Mouse (Mus musculus): Measurements from ENCODE around the gene Gucd1. TPM values are rescaled to one million over a fixed set of nuclear protein-coding genes. Genes with fewer than 3 reads are reported as not detected.

The Gucd1 gene
- total RNA-seq, 1 experiment = 11.5 TPM

GRCm38 (mm10) chr10:75512796-75513195 is 5.0 kb downstream of the Gucd1 start:
- Histone ChIP-seq H3K9ac (ENCODE audit: insufficient read depth, low read depth, low read length, poor library complexity, severe bottlenecking) (no peak overlapping the region), H3K4me1 (ENCODE audit: control insufficient read depth in 2 of 2, insufficient read depth in 2 of 2, low read length in 2 of 2, poor library complexity in 1 of 2) (peaks cover 0 to 3% of the 10 kb centered on the region in 2 experiments; a peak in 1 of 4 replicates), H3K4me3 (ENCODE audit: insufficient read depth in 1 of 2, low read depth in 1 of 2, low read length in 2 of 2, poor library complexity in 1 of 2, severe bottlenecking in 1 of 2) (no peak overlapping the region), H3K27ac (ENCODE audit: insufficient read depth, low read depth, low read length, poor library complexity, severe bottlenecking) (no peak overlapping the region), H3K36me3 (ENCODE audit: control insufficient read depth, insufficient read depth, low read length, poor library complexity, severe bottlenecking) (peaks cover 22% of the 10 kb centered on the region; the same call in 1 of the 2 replicates), H3K9me3 (ENCODE audit: control insufficient read depth, insufficient read depth, low read depth, low read length) (no peaks in the 10 kb centered on the region)
- DNase-seq (ENCODE audit: low read depth, low spot score) = no peak
- in situ Hi-C loops (cut with MboI; ENCODE audit: low sequenced_read_pairs in 2 of 2, unreplicated experiment in 2 of 2) = no loop called here
- TF ChIP-seq ZC3H11A (IDR thresholded peaks at IDR 0.05; ENCODE audit: borderline replicate concordance, low read depth, low read length) (no peak), MAFK (IDR thresholded peaks at IDR 0.05; ENCODE audit: insufficient read depth, low read depth, low read length) (no peak), ZNF384 (IDR thresholded peaks at IDR 0.05; ENCODE audit: low read depth, low read length) (no peak), CHD2 (IDR thresholded peaks at IDR 0.05; ENCODE audit: low read depth, low read length) (no peak), HCFC1 (IDR thresholded peaks at IDR 0.05; ENCODE audit: borderline replicate concordance, insufficient read depth, low read length) (no peak)

- no peak for DNase-seq (ENCODE audit: low read depth, low spot score)
- H3K27ac ChIP-seq (ENCODE audit: insufficient read depth, low read depth, low read length, poor library complexity, severe bottlenecking) = no peak overlapping the region
- in situ Hi-C loops (cut with MboI; ENCODE audit: low sequenced_read_pairs in 2 of 2, unreplicated experiment in 2 of 2) = no loop called here
- peaks cover 22% of the 10 kb centered on the region; the same call in 1 of the 2 replicates for H3K36me3 ChIP-seq (ENCODE audit: control insufficient read depth, insufficient read depth, low read length, poor library complexity, severe bottlenecking)
- H3K4me3 ChIP-seq (ENCODE audit: insufficient read depth in 1 of 2, low read depth in 1 of 2, low read length in 2 of 2, poor library complexity in 1 of 2, severe bottlenecking in 1 of 2) = no peak overlapping the region
- TF ChIP-seq ZNF384 (IDR thresholded peaks at IDR 0.05; ENCODE audit: low read depth, low read length) (no peak), ZC3H11A (IDR thresholded peaks at IDR 0.05; ENCODE audit: borderline replicate concordance, low read depth, low read length) (no peak), HCFC1 (IDR thresholded peaks at IDR 0.05; ENCODE audit: borderline replicate concordance, insufficient read depth, low read length) (no peak), MAFK (IDR thresholded peaks at IDR 0.05; ENCODE audit: insufficient read depth, low read depth, low read length) (no peak), CHD2 (IDR thresholded peaks at IDR 0.05; ENCODE audit: low read depth, low read length) (no peak)
- H3K9ac ChIP-seq (ENCODE audit: insufficient read depth, low read depth, low read length, poor library complexity, severe bottlenecking) = no peak overlapping the region
- peaks cover 0 to 3% of the 10 kb centered on the region in 2 experiments; a peak in 1 of 4 replicates for H3K4me1 ChIP-seq (ENCODE audit: control insufficient read depth in 2 of 2, insufficient read depth in 2 of 2, low read length in 2 of 2, poor library complexity in 1 of 2)
- no peaks in the 10 kb centered on the region for H3K9me3 ChIP-seq (ENCODE audit: control insufficient read depth, insufficient read depth, low read depth, low read length)
Observed at GRCm38 (mm10) chr10:75511897-75512296, 5.9 kb downstream of the Gucd1 start.

DNA sequence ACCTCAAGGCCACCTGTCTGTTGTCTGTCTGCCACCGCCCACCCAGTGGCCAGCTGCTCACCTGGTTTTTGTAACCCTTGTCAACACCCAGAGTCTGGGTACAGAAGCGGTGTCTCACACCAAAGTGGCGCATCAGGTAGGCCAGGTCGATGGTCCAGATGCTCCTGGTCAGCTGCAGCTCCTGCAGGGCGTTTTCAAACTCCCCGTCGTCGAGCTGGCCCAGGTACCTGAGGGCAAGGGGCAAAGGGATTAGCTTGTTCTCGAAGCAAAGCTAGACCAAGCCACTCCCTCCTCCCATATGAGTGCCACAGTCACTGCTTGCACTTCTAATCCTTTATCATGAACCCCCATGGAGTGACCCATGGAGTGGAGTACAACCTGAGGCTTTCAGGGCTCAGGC is 6.7 kb downstream of the Gucd1 start:
- TF ChIP-seq CHD2 (IDR thresholded peaks at IDR 0.05; ENCODE audit: low read depth, low read length) = no peak
- TF ChIP-seq ZC3H11A (IDR thresholded peaks at IDR 0.05; ENCODE audit: borderline replicate concordance, low read depth, low read length) = no peak
- TF ChIP-seq HCFC1 (IDR thresholded peaks at IDR 0.05; ENCODE audit: borderline replicate concordance, insufficient read depth, low read length) = no peak
- no peak for TF ChIP-seq ZNF384 (IDR thresholded peaks at IDR 0.05; ENCODE audit: low read depth, low read length)
- no peak for TF ChIP-seq MAFK (IDR thresholded peaks at IDR 0.05; ENCODE audit: insufficient read depth, low read depth, low read length)
- H3K9me3 ChIP-seq (ENCODE audit: control insufficient read depth, insufficient read depth, low read depth, low read length) = no peaks in the 10 kb centered on the region
- DNase-seq (ENCODE audit: low read depth, low spot score) = no peak
- H3K4me1 ChIP-seq (ENCODE audit: control insufficient read depth in 2 of 2, insufficient read depth in 2 of 2, low read length in 2 of 2, poor library complexity in 1 of 2) = no peaks in the 10 kb centered on the region; a peak in 1 of 4 replicates
- H3K27ac ChIP-seq (ENCODE audit: insufficient read depth, low read depth, low read length, poor library complexity, severe bottlenecking) = no peak overlapping the region
- peak overlapping the region in 1 of 2 experiments; percentile 33; a peak in 1 of 4 replicates for H3K4me3 ChIP-seq (ENCODE audit: insufficient read depth in 1 of 2, low read depth in 1 of 2, low read length in 2 of 2, poor library complexity in 1 of 2, severe bottlenecking in 1 of 2)
- in situ Hi-C loops (cut with MboI; ENCODE audit: low sequenced_read_pairs in 2 of 2, unreplicated experiment in 2 of 2) = no loop called here
- peaks cover 22% of the 10 kb centered on the region; the same call in 1 of the 2 replicates for H3K36me3 ChIP-seq (ENCODE audit: control insufficient read depth, insufficient read depth, low read length, poor library complexity, severe bottlenecking)
- no peak overlapping the region for H3K9ac ChIP-seq (ENCODE audit: insufficient read depth, low read depth, low read length, poor library complexity, severe bottlenecking)

DNA sequence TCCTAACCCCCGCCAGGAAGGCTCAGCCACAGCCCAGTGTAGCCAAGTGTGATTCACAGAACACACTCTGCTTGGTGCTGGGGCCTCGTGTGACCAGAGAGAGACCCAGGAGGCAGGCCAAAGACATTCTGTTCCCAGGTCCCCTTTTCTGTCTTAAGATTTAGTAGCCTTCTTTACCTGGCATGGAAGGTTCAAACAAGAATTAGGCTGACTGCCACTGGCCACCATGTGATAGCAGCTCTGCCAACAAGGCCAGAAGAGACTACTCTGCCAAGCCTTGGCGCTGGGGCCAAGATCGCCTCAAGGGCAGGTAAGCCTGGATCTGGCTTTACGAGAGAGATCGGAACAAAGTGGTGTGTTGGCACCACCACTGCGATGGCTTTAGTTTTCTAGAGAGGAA is 7.3 kb downstream of the Gucd1 start:
- Histone ChIP-seq H3K4me3 (ENCODE audit: insufficient read depth in 1 of 2, low read depth in 1 of 2, low read length in 2 of 2, poor library complexity in 1 of 2, severe bottlenecking in 1 of 2) (no peak overlapping the region), H3K27ac (ENCODE audit: insufficient read depth, low read depth, low read length, poor library complexity, severe bottlenecking) (no peak overlapping the region), H3K9me3 (ENCODE audit: control insufficient read depth, insufficient read depth, low read depth, low read length) (no peaks in the 10 kb centered on the region), H3K36me3 (ENCODE audit: control insufficient read depth, insufficient read depth, low read length, poor library complexity, severe bottlenecking) (peaks cover 22% of the 10 kb centered on the region; the same call in 1 of the 2 replicates), H3K4me1 (ENCODE audit: control insufficient read depth in 2 of 2, insufficient read depth in 2 of 2, low read length in 2 of 2, poor library complexity in 1 of 2) (no peaks in the 10 kb centered on the region; a peak in 1 of 4 replicates), H3K9ac (ENCODE audit: insufficient read depth, low read depth, low read length, poor library complexity, severe bottlenecking) (no peak overlapping the region)
- TF ChIP-seq HCFC1 (IDR thresholded peaks at IDR 0.05; ENCODE audit: borderline replicate concordance, insufficient read depth, low read length) (no peak), ZC3H11A (IDR thresholded peaks at IDR 0.05; ENCODE audit: borderline replicate concordance, low read depth, low read length) (no peak), MAFK (IDR thresholded peaks at IDR 0.05; ENCODE audit: insufficient read depth, low read depth, low read length) (no peak), CHD2 (IDR thresholded peaks at IDR 0.05; ENCODE audit: low read depth, low read length) (no peak), ZNF384 (IDR thresholded peaks at IDR 0.05; ENCODE audit: low read depth, low read length) (no peak)
- no peak for DNase-seq (ENCODE audit: low read depth, low spot score)
- in situ Hi-C loops (cut with MboI; ENCODE audit: low sequenced_read_pairs in 2 of 2, unreplicated experiment in 2 of 2) = no loop called here
